Mouse (Mus musculus) large intestine, adult 2 months (tissue): ENCODE results near the gene H2-T22. TPM values are rescaled to one million over a fixed set of nuclear protein-coding genes. Genes with fewer than 3 reads are reported as not detected.

ENCODE experiments used
- DNase-seq: peaks from one replicate; pipeline ENCODE4 v3.0.0-alpha.2; 2012; ENCODE audit warnings: low read depth, low spot score
- WGBS: fragments of 180-500 bp; shearing (Covaris S2); methylation state at CpG from one replicate; pipeline ENCODE4 v1.1.7; 2018; 5-methylcytosine and 5-hydroxymethylcytosine counted together
- polyA plus RNA-seq: library from polyadenylated mRNA; depleted of rRNA; stranded (reverse); fragments of >200 nt; gene quantifications from 2 replicates; pipeline ENCODE4 v1.2.3, GENCODE M21; 2012; rRNA removed

Gene H2-T22
- polyA plus RNA-seq, 1 experiment: 59.7 TPM

GRCm38 (mm10) chr17:36001121-36001897, 41.2 kb downstream of the H2-T22 start:
- 45% methylated on average over 12 of the region's 12 CpGs for WGBS
- no peak for DNase-seq

DNA sequence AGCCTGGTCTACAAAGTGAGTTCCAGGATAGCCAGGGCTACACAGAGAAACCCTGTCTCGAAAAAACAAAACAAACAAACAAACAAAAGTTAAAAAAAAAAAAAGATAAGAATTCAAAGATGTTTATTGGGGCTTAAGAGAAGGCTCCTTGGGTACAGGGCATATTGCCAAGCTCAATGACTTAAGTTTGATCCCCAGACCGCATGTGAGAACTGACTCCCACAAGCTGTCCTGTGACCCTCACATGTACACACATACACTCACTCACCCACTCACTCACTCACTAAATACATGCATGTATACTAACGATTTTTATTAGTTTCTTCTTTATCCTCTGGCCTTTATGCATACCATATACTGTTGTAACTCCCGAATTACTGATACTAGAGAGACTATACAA, 42.2 kb downstream of the H2-T22 start:
- no peak for DNase-seq
- WGBS: 22% methylated on average over 4 of the region's 4 CpGs

- WGBS: 77% methylated on average over 7 of the region's 7 CpGs
- no peak for DNase-seq
These were observed 43.2 kb downstream of the H2-T22 start for GRCm38 (mm10) chr17:35999356-35999755.

GRCm38 (mm10) chr17:35998545-35999305, 43.8 kb downstream of the H2-T22 start:
- WGBS: 74% methylated on average over 6 of the region's 6 CpGs
- no peak for DNase-seq

GRCm38 (mm10) chr17:35997713-35998510, 44.6 kb downstream of the H2-T22 start:
- no peak for DNase-seq
- WGBS: 39% methylated on average over 12 of the region's 12 CpGs

DNA sequence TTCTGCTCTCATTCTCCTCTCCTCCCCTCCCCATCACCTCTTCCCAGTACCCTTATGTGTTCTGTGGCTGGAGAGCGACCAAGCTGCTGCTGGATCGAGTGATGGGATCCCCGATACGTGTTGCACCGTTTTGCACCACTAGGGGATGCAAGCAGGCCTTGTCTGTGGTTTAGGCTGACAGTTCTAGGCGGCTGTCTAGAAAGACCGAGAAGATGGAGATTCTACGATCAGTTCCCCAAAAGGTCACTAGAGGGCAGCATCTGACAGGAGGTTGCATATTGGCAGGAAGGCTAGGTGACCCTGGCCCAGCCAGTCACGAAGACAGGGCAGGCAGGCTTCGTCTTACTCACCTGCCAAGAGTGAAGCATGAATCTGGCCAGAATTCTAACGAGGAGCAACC, 45.6 kb downstream of the H2-T22 start:
- 2% methylated on average over 11 of the region's 11 CpGs for WGBS
- peak; percentile 99 for DNase-seq

GRCm38 (mm10) chr17:35994879-35995240, 47.7 kb downstream of the H2-T22 start:
- DNase-seq: no peak
- WGBS: 1% methylated on average over 14 of the region's 14 CpGs

- 2% methylated on average over 31 of the region's 31 CpGs for WGBS
- no peak for DNase-seq
These were observed 48.2 kb downstream of the H2-T22 start for GRCm38 (mm10) chr17:35994175-35994878.

DNA sequence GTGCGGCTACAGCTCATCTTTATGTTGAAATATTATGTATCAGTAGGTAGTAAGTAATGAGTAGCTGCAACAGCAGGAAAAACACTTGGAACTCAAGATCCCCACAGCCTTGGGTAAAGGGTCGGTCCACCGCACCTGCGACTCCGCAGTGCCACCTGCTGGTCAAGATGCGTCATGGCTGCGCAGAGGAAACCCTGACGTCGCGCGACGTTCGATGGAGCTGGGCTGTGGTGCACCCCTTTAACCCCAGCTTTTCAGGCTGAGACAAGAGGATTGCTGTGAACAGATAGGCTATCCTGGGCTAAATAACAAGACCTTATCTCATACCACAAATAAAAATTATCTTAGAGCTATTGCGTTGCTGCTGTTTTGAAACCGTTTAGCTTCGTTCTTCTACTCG, 48.9 kb downstream of the H2-T22 start:
- WGBS: 3% methylated on average over 17 of the region's 17 CpGs
- DNase-seq: no peak

- 44% methylated on average over 10 of the region's 10 CpGs for WGBS
- DNase-seq: no peak
These were observed 50.8 kb downstream of the H2-T22 start for GRCm38 (mm10) chr17:35991781-35992180.

Other genes starting within 250 kb of the H2-T22 start
- gene Ier3, start 221.1 kb downstream of the H2-T22 start, polyA plus RNA-seq: 11.4 and 11.6 TPM in 2 replicates
- gene Flot1, start 219.5 kb downstream of the H2-T22 start, polyA plus RNA-seq: 43.1 and 54.2 TPM in 2 replicates
- gene Tubb5, start 204.4 kb downstream of the H2-T22 start, polyA plus RNA-seq: 271 and 306 TPM in 2 replicates
- gene Mdc1, start 201.2 kb downstream of the H2-T22 start, polyA plus RNA-seq: 4.8 and 7.8 TPM in 2 replicates
- 24.8 and 27.0 TPM in 2 replicates for gene Nrm, start 181.4 kb downstream of the H2-T22 start, polyA plus RNA-seq
- 26.7 and 27.5 TPM in 2 replicates for gene Ppp1r18, start 177.2 kb downstream of the H2-T22 start, polyA plus RNA-seq
- 67.2 and 82.6 TPM in 2 replicates for gene Dhx16, start 162.9 kb downstream of the H2-T22 start, polyA plus RNA-seq
- gene 2310061I04Rik, start 145.3 kb downstream of the H2-T22 start, polyA plus RNA-seq: 76.6 and 84.9 TPM in 2 replicates
- gene Atat1, start 132.7 kb downstream of the H2-T22 start, polyA plus RNA-seq: 20.0 and 45.4 TPM in 2 replicates
- gene Mrps18b, start 126.4 kb downstream of the H2-T22 start, polyA plus RNA-seq: 111 and 131 TPM in 2 replicates
- 28.7 and 36.9 TPM in 2 replicates for gene Ppp1r10, start 126.3 kb downstream of the H2-T22 start, polyA plus RNA-seq
- gene Abcf1, start 73.0 kb downstream of the H2-T22 start, polyA plus RNA-seq: 82.6 and 83.9 TPM in 2 replicates
- 23.6 and 24.7 TPM in 2 replicates for gene Gnl1, start 62.9 kb downstream of the H2-T22 start, polyA plus RNA-seq
- 13.8 and 14.5 TPM in 2 replicates for gene Prr3, start 62.5 kb downstream of the H2-T22 start, polyA plus RNA-seq
- gene H2-T24, start 22.2 kb downstream of the H2-T22 start, polyA plus RNA-seq: 1.6 and 2.8 TPM in 2 replicates
- gene H2-T23, start 9.9 kb downstream of the H2-T22 start, polyA plus RNA-seq: 386 and 571 TPM in 2 replicates
- 0.07 TPM in 1 of 2 replicates, not detected in the other for gene Gm6034, start 214 bp upstream of the H2-T22 start, polyA plus RNA-seq
- 53.0 and 148 TPM in 2 replicates for gene Gm11127, start 15.6 kb upstream of the H2-T22 start, polyA plus RNA-seq
- 0.15 and 0.33 TPM in 2 replicates for gene Gm19684, start 78.9 kb upstream of the H2-T22 start, polyA plus RNA-seq
- gene Gm7030, start 86.7 kb upstream of the H2-T22 start, polyA plus RNA-seq: 7.1 and 18.3 TPM in 2 replicates
- 58.6 and 119 TPM in 2 replicates for gene Gm8909, start 125.8 kb upstream of the H2-T22 start, polyA plus RNA-seq
- gene H2-T3, start 147.5 kb upstream of the H2-T22 start, polyA plus RNA-seq: 73.6 and 140 TPM in 2 replicates
- 105 and 123 TPM in 2 replicates for gene Rpp21, start 215.3 kb upstream of the H2-T22 start, polyA plus RNA-seq
- 7.9 and 12.3 TPM in 2 replicates for gene Trim39, start 229.5 kb upstream of the H2-T22 start, polyA plus RNA-seq
- not detected in 2 replicates for gene H2-M10.2, start 243.7 kb upstream of the H2-T22 start, polyA plus RNA-seq